Mouse (Mus musculus) small intestine, adult 2 months (tissue): ENCODE measurements around the gene R3hdm2. TPM values are rescaled to one million over a fixed set of nuclear protein-coding genes. Genes with fewer than 3 reads are reported as not detected.

Experiments
- H3K27ac ChIP-seq: fragments of 200-500 bp; 2 replicates; pipeline ENCODE4 v1.5.1; 2012; ENCODE audit warnings: low read depth, low read length, control low read depth, inconsistent platforms; ENCODE audit not compliant: insufficient read depth
- H3K27me3 ChIP-seq: fragments of 200-500 bp; 2 replicates; pipeline ENCODE4 v1.6.1; 2012; ENCODE audit warnings: mild to moderate bottlenecking, moderate library complexity, low read length, inconsistent platforms; ENCODE audit not compliant: control insufficient read depth, insufficient read depth
- H3K36me3 ChIP-seq: fragments of 200-500 bp; 2 replicates; pipeline ENCODE4 v1.6.1; 2012; ENCODE audit warnings: mild to moderate bottlenecking, low read length, control low read depth, inconsistent platforms; ENCODE audit not compliant: control insufficient read depth, insufficient read depth
- H3K4me1 ChIP-seq: fragments of 200-500 bp; 2 replicates; pipeline ENCODE4 v1.6.1; 2012; ENCODE audit warnings: low read length, inconsistent platforms, mixed read lengths; ENCODE audit not compliant: control insufficient read depth, insufficient read depth, insufficient read length
- H3K4me3 ChIP-seq: fragments of 200-500 bp; 2 replicates; pipeline ENCODE4 v1.5.1; 2012; ENCODE audit warnings: low read depth, mild to moderate bottlenecking, control low read depth, inconsistent platforms, low read length, moderate library complexity
- CTCF ChIP-seq: fragments of 200-500 bp; IDR thresholded peaks from 2 replicates; pipeline ENCODE4 v1.5.1; 2012; ENCODE audit warnings: low read depth, mild to moderate bottlenecking, control low read depth, inconsistent platforms, low read length, moderate library complexity, mixed read lengths; ENCODE audit not compliant: insufficient replicate concordance, insufficient read length; ENCODE audit errors: extremely low read depth
- POLR2A ChIP-seq: fragments of 200-500 bp; IDR thresholded peaks from 2 replicates; pipeline ENCODE4 v1.6.1; 2012; ENCODE audit warnings: low read depth, mild to moderate bottlenecking, control low read depth, inconsistent platforms, low read length, moderate library complexity
- WGBS: fragments of 180-500 bp; shearing (Covaris S2); methylation state at CpG from one replicate; pipeline ENCODE4 v1.1.7; 2018; 5-methylcytosine and 5-hydroxymethylcytosine counted together
- polyA plus RNA-seq: library from polyadenylated mRNA; depleted of rRNA; stranded (reverse); fragments of >200 nt; gene quantifications from 2 replicates; pipeline ENCODE4 v1.2.3, GENCODE M21; 2012

R3hdm2 gene
- polyA plus RNA-seq, 1 experiment, result 103 TPM

DNA sequence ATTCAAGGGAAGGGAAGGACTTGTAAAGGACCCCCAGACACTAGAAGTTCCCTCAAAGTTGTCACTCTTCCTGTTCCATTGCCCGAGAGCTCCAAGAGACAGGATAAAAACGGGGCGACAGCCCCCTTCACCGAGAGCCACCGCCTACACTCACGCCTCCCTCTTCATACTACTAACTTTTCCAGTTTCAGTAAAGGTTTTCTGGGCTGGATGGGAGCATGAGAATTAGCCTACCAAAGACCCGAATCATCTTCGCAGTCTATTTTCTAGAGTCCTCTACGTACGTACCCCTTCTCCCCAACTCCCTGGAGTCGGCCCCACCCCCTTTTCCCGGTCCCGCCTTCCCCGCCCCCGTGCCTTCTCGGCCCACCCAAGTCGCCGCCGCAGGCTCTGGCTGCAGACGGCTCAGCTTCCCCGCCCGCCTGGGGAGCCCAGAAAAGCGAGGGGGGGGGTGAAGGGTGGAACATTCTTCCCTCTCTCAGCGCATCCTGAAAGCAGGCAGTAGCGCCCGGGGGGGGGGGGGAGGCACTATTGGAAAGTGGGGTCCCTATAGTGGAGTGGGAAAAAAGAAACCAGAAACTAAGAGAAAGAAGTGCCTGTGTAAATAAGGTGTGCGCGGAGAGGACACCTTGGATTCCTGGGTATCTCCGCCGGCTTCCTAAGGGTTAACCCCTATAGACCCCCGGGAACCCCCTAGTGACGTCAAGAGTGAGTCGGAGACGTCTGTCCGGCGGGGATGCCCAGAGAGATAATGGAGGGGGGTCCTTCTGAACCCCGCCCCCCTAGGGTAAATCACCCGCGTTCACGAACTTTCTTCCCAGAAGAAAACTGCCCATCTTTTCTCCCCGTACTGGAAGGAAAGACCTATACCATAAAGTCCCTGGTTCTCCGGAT, 40.2 kb upstream of the R3hdm2 start:
- Histone ChIP-seq H3K36me3 (no peaks in the 10 kb centered on the region), H3K4me3 (peak overlapping the region; percentile 60), H3K27ac (peak overlapping the region; percentile 67), H3K27me3 (peaks cover 32% of the 10 kb centered on the region), H3K4me1 (peaks cover 8% of the 10 kb centered on the region)
- under 1% methylated on average over 42 of the region's 42 CpGs for WGBS
- TF ChIP-seq CTCF (no peak), POLR2A (no peak)

GRCm38 (mm10) chr10:127340577-127341359, 39.4 kb upstream of the R3hdm2 start:
- peak overlapping the region; percentile 60 for H3K4me3 ChIP-seq

GRCm38 (mm10) chr10:127341360-127341690, 38.8 kb upstream of the R3hdm2 start:
- Histone ChIP-seq H3K4me1 (peaks cover 8% of the 10 kb centered on the region), H3K27me3 (peaks cover 32% of the 10 kb centered on the region), H3K36me3 (no peaks in the 10 kb centered on the region), H3K27ac (0 out of 2 replicates have a peak overlapping the region, but pooled peaks have one; percentile 34), H3K4me3 (peak overlapping the region; percentile 60)
- WGBS, result 1% methylated on average over 9 of the region's 11 CpGs
- TF ChIP-seq POLR2A (no peak), CTCF (no peak)

More at GRCm38 (mm10) chr10:127340577-127341359, 39.4 kb upstream of the R3hdm2 start:
- TF ChIP-seq POLR2A, result no peak
- no peak for TF ChIP-seq CTCF
- H3K4me1 ChIP-seq, result peaks cover 8% of the 10 kb centered on the region
- peaks cover 32% of the 10 kb centered on the region for H3K27me3 ChIP-seq
- WGBS, result 5% methylated on average over 27 of the region's 27 CpGs
- no peaks in the 10 kb centered on the region for H3K36me3 ChIP-seq
- H3K27ac ChIP-seq, result peak overlapping the region; percentile 37; the same call in 1 of the 2 replicates

DNA sequence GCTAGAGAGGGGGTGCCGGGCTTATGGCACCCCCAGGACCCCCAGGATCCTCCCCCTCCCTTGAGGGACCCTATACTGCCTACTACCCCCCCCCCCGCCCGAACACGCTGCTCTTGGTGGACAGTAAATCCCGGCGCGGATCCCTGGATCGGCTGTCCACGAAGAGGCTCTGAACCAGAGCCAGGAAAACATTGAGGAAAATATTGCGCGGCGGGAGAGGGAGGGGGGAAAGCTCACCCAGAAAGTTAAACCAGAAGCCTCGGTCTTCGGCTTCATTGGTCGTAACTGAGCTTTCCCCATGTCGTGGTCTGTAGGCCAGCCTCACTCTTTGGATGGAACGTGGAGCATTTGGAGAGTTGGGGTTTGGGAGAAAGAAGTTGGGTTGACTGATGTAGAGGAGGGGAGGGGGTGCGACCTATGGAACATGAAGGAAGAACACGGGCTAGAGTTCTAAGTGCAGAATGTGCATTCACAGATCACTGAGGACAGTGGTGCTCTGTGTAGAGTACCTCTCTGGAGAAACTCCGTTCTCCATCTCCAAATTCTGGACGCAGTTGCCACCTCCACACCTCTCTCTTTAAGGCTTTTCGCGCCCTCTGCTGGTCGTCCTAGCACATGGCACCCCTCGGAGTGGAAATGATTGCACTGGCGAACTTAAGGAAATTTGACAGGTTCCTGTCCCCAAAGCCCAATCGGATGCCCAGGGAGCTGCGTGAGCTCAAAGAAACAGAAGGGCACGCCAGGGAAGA, 38.1 kb upstream of the R3hdm2 start, which contains the start of gene Gli1:
TSS of gene Gli1 (minus strand) at position 84 of the 749 bp plus-strand sequence.
- Histone ChIP-seq H3K4me3 (peak within 1 kb of the TSS; percentile 60), H3K36me3 (no peaks in the 10 kb centered on the region), H3K4me1 (peaks cover 8% of the 10 kb centered on the region), H3K27ac (peak within 1 kb of the TSS; percentile 34; the same call in 1 of the 2 replicates), H3K27me3 (peaks cover 32% of the 10 kb centered on the region)
- under 1% methylated on average over 29 of the region's 29 CpGs for WGBS
- TF ChIP-seq CTCF (peak; percentile 88), POLR2A (no peak)

DNA sequence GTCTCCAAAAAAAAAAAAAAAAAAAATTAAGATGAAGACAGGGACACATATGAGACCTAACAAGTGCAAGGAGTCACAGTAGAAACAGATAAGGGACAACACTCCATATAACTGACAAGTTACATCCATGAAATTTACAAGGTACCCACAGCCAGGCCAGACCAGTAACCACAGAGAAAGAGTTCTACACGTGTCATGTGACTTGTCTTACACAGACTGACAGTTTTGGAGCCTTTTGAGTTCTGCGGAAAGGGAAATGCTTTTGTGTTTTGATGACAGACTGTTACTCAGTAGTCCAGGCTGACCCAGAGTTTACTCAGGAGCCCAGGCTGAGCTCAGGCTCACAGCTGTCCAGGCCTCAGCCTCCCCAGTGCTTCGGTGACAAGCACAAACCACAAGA, 37.1 kb upstream of the R3hdm2 start:
- H3K27me3 ChIP-seq, result peaks cover 29% of the 10 kb centered on the region
- H3K4me3 ChIP-seq, result no peak overlapping the region
- H3K36me3 ChIP-seq, result no peaks in the 10 kb centered on the region
- WGBS, result 74% methylated on average over 3 of the region's 3 CpGs
- TF ChIP-seq CTCF (no peak), POLR2A (no peak)
- peaks cover 8% of the 10 kb centered on the region for H3K4me1 ChIP-seq
- H3K27ac ChIP-seq, result no peak overlapping the region

GRCm38 (mm10) chr10:127346173-127346572, 34.0 kb upstream of the R3hdm2 start:
- peaks cover 9% of the 10 kb centered on the region; the same call in 1 of the 2 replicates for H3K27me3 ChIP-seq
- TF ChIP-seq POLR2A (no peak), CTCF (no peak)
- H3K27ac ChIP-seq, result no peak overlapping the region
- H3K4me1 ChIP-seq, result peaks cover 13% of the 10 kb centered on the region
- WGBS, result 83% methylated on average over 3 of the region's 3 CpGs
- H3K4me3 ChIP-seq, result no peak overlapping the region
- no peaks in the 10 kb centered on the region for H3K36me3 ChIP-seq
